10 mouse cellular contexts compared by ENCODE assay signal in genomic region chr13:12311930-12312492, GRCm38 (mm10). TPM values are rescaled to one million over a fixed set of nuclear protein-coding genes. Genes with fewer than 3 reads are reported as not detected.
DNase-seq lines count a peak whose midpoint lies in the region; ATAC-seq and TF ChIP-seq lines count a peak whose summit lies in the region.
"Had no signal": no experiment of that assay in that cellular context is flagged by ENCODE, and none has a peak within 500 bp of the region (broad histone marks: within the 10 kb centered on the region; RNA-seq: fewer than 3 reads in every experiment).

No protein-coding gene starts in this region.

- ATAC-seq in heart, embryonic 15.5 days (replicated peaks; ENCODE audit: insufficient number of reproducible peaks, insufficient read depth, low FRiP score, low read depth) = peak; percentile 28; the same call in 1 of the 2 replicates
- ATAC-seq in neural tube, embryonic 13.5 days (ENCODE audit: low read depth) = peak; percentile 61; the same call in 1 of the 2 replicates
- ATAC-seq in neural tube, embryonic 15.5 days (ENCODE audit: low FRiP score) = no peak
- peak; percentile 34; the same call in 1 of the 2 replicates for ATAC-seq in heart, postnatal 0 days (ENCODE audit: insufficient read depth, low read depth)
- peak; percentile 22; the same call in 1 of the 2 replicates for ATAC-seq in stomach, embryonic 16.5 days (ENCODE audit: insufficient read depth, low FRiP score)
- ATAC-seq: activated CD4-positive, CD25-positive, alpha-beta regulatory T cell, adult 4 months had no signal

- 47% methylated on average over 10 of the region's 10 CpGs for WGBS in heart, embryonic 15.5 days
- WGBS in neural tube, embryonic 13.5 days = 52% methylated on average over 10 of the region's 10 CpGs
- 47% methylated on average over 10 of the region's 10 CpGs for WGBS in neural tube, embryonic 15.5 days
- 45% methylated on average over 10 of the region's 10 CpGs for WGBS in heart, postnatal 0 days
- 54% methylated on average over 10 of the region's 10 CpGs for WGBS in stomach, embryonic 16.5 days

- no peak for TF ChIP-seq EP300 in heart, postnatal 0 days (IDR thresholded peaks at IDR 0.05; ENCODE audit: low read depth)

- DNase-seq in heart, adult 8-10 months (ENCODE audit: low spot score) = no peak
- DNase-seq in heart, postnatal 0 days (ENCODE audit: low spot score) = no peak
- no peak for DNase-seq in cerebellum, postnatal 36 days
- DNase-seq: lung, postnatal 36 days; thymus, adult 18-20 months had no signal

- peak overlapping the region; percentile 25; the same call in 1 of the 2 replicates for H3K4me2 ChIP-seq in heart, embryonic 15.5 days
- no peak overlapping the region for H3K4me2 ChIP-seq in neural tube, embryonic 13.5 days
- no peak overlapping the region for H3K4me2 ChIP-seq in neural tube, embryonic 15.5 days
- H3K4me2 ChIP-seq in heart, postnatal 0 days (ENCODE audit: low read depth, low read length) = no peak overlapping the region
- no peak overlapping the region for H3K4me2 ChIP-seq in stomach, embryonic 16.5 days (ENCODE audit: low read depth, low read length)

- peaks cover 60% of the 10 kb centered on the region for H3K4me1 ChIP-seq in heart, embryonic 15.5 days (replicated peaks)
- H3K4me1 ChIP-seq in neural tube, embryonic 13.5 days (replicated peaks) = peaks cover 8% of the 10 kb centered on the region; the same call in 1 of the 2 replicates
- no peaks in the 10 kb centered on the region for H3K4me1 ChIP-seq in neural tube, embryonic 15.5 days
- H3K4me1 ChIP-seq in heart, postnatal 0 days (ENCODE audit: control insufficient read depth, insufficient read depth) = peaks cover 35% of the 10 kb centered on the region
- 0 out of 2 replicates have a peak, but pooled peaks cover 3% of the 10 kb centered on the region for H3K4me1 ChIP-seq in stomach, embryonic 16.5 days (ENCODE audit: control insufficient read depth, insufficient read depth, low read length)

- H3K9me3 ChIP-seq in heart, embryonic 15.5 days (replicated peaks) = no peaks in the 10 kb centered on the region
- H3K9me3 ChIP-seq in neural tube, embryonic 13.5 days = no peaks in the 10 kb centered on the region
- no peaks in the 10 kb centered on the region for H3K9me3 ChIP-seq in neural tube, embryonic 15.5 days (replicated peaks)
- no peaks in the 10 kb centered on the region for H3K9me3 ChIP-seq in heart, postnatal 0 days (replicated peaks; ENCODE audit: control insufficient read depth, low read length)
- no peaks in the 10 kb centered on the region for H3K9me3 ChIP-seq in stomach, embryonic 16.5 days (replicated peaks; ENCODE audit: control insufficient read depth, low read length)

- H3K27me3 ChIP-seq in heart, embryonic 15.5 days = no peaks in the 10 kb centered on the region
- H3K27me3 ChIP-seq in neural tube, embryonic 13.5 days = no peaks in the 10 kb centered on the region
- no peaks in the 10 kb centered on the region for H3K27me3 ChIP-seq in neural tube, embryonic 15.5 days (replicated peaks)
- no peaks in the 10 kb centered on the region for H3K27me3 ChIP-seq in heart, postnatal 0 days (ENCODE audit: control insufficient read depth, insufficient read depth, low read length)
- H3K27me3 ChIP-seq in stomach, embryonic 16.5 days (ENCODE audit: control insufficient read depth, insufficient read depth, low read length) = no peaks in the 10 kb centered on the region

- TF ChIP-seq CTCF in heart, postnatal 0 days (IDR thresholded peaks at IDR 0.05; ENCODE audit: low read depth) = no peak

- peak overlapping the region; percentile 80 for H3K27ac ChIP-seq in heart, embryonic 15.5 days
- no peak overlapping the region for H3K27ac ChIP-seq in neural tube, embryonic 13.5 days (replicated peaks)
- no peak overlapping the region for H3K27ac ChIP-seq in neural tube, embryonic 15.5 days (replicated peaks)
- H3K27ac ChIP-seq in heart, postnatal 0 days (ENCODE audit: low read depth) = peak overlapping the region; percentile 76
- H3K27ac ChIP-seq in stomach, embryonic 16.5 days (ENCODE audit: low read length) = no peak overlapping the region

- H3K4me3 ChIP-seq in heart, embryonic 15.5 days = no peak overlapping the region
- no peak overlapping the region for H3K4me3 ChIP-seq in neural tube, embryonic 13.5 days
- no peak overlapping the region for H3K4me3 ChIP-seq in neural tube, embryonic 15.5 days (replicated peaks)
- H3K4me3 ChIP-seq in heart, postnatal 0 days (ENCODE audit: low read depth, low read length) = no peak overlapping the region
- no peak overlapping the region for H3K4me3 ChIP-seq in stomach, embryonic 16.5 days (replicated peaks; ENCODE audit: low read length)

- no peak overlapping the region; the same call in 1 of the 2 replicates for H3K9ac ChIP-seq in heart, embryonic 15.5 days
- no peak overlapping the region for H3K9ac ChIP-seq in neural tube, embryonic 13.5 days
- no peak overlapping the region for H3K9ac ChIP-seq in neural tube, embryonic 15.5 days (replicated peaks)
- H3K9ac ChIP-seq in heart, postnatal 0 days (replicated peaks; ENCODE audit: low read depth, low read length) = peak overlapping the region; percentile 25; the same call in 1 of the 2 replicates
- H3K9ac ChIP-seq in stomach, embryonic 16.5 days (ENCODE audit: low read length) = no peak overlapping the region

- H3K36me3 ChIP-seq in heart, embryonic 15.5 days = peaks cover 29% of the 10 kb centered on the region
- H3K36me3 ChIP-seq in neural tube, embryonic 13.5 days = no peaks in the 10 kb centered on the region
- H3K36me3 ChIP-seq in neural tube, embryonic 15.5 days = no peaks in the 10 kb centered on the region
- peaks cover 46% of the 10 kb centered on the region for H3K36me3 ChIP-seq in heart, postnatal 0 days (replicated peaks; ENCODE audit: control insufficient read depth, insufficient read depth, low read length)
- no peaks in the 10 kb centered on the region for H3K36me3 ChIP-seq in stomach, embryonic 16.5 days (ENCODE audit: control insufficient read depth, insufficient read depth, low read length)

RNA-seq across cellular contexts. Expression of gene Actn2, which starts 28.5 kb away (rescaled TPM):
- polyA plus RNA-seq in heart, embryonic 15.5 days (2015; fragmentation: Nextera tagmentation; extraction: Ambion mirVana) = 1,445 and 1,519 TPM in 2 replicates
- total RNA-seq in heart, adult 8-10 months (2022) = 1,000 to 10,000 TPM; 1,621 to 2,329 (median 1,848) TPM
- polyA plus RNA-seq in neural tube, embryonic 13.5 days (2015; fragmentation: Nextera tagmentation; extraction: Ambion mirVana) = 9.7 and 22.0 TPM in 2 replicates
- polyA plus RNA-seq in neural tube, embryonic 15.5 days (2015; fragmentation: Nextera tagmentation; extraction: Ambion mirVana) = 13.5 and 22.6 TPM in 2 replicates
- total RNA-seq in heart, postnatal 0 days (2014; rRNA removed; ENCODE audit: low replicate concordance) = 1,276 and 1,578 TPM in 2 replicates
- 2,012 and 2,143 TPM in 2 replicates for polyA plus RNA-seq in heart, postnatal 0 days (2015; fragmentation: Nextera tagmentation; extraction: Ambion mirVana)
- polyA plus RNA-seq in stomach, embryonic 16.5 days (2015; fragmentation: Nextera tagmentation; extraction: Ambion mirVana) = 4.0 and 129 TPM in 2 replicates

RNA-seq across cellular contexts. Expression of gene Mtr, which starts 54.1 kb away (rescaled TPM):
- 10.1 and 12.1 TPM in 2 replicates for polyA plus RNA-seq in heart, embryonic 15.5 days (2015; fragmentation: Nextera tagmentation; extraction: Ambion mirVana)
- total RNA-seq in heart, adult 8-10 months (2022) = 100 to 1,000 TPM in 2 of 4 experiments, 10 to 100 TPM in 2; 78.6 to 124 (median 104) TPM
- 5.4 and 5.6 TPM in 2 replicates for polyA plus RNA-seq in neural tube, embryonic 13.5 days (2015; fragmentation: Nextera tagmentation; extraction: Ambion mirVana)
- 3.9 and 6.0 TPM in 2 replicates for polyA plus RNA-seq in neural tube, embryonic 15.5 days (2015; fragmentation: Nextera tagmentation; extraction: Ambion mirVana)
- total RNA-seq in heart, postnatal 0 days (2014; rRNA removed; ENCODE audit: low replicate concordance) = 10.1 and 25.3 TPM in 2 replicates
- 9.1 and 9.8 TPM in 2 replicates for polyA plus RNA-seq in heart, postnatal 0 days (2015; fragmentation: Nextera tagmentation; extraction: Ambion mirVana)
- 8.1 and 10.7 TPM in 2 replicates for polyA plus RNA-seq in stomach, embryonic 16.5 days (2015; fragmentation: Nextera tagmentation; extraction: Ambion mirVana)

Comparison
In these comparisons a context has a peak if more than half of its experiments do, and no peak if none do; other contexts are left out.
1. H3K27ac ChIP-seq: peak in heart, embryonic 15.5 days (single experiment) and heart, postnatal 0 days (single experiment); none in neural tube, embryonic 13.5 days (single experiment), neural tube, embryonic 15.5 days (single experiment) and stomach, embryonic 16.5 days (single experiment).
2. RNA of gene Actn2, which starts 28.5 kb away (polyA plus RNA-seq): 2,012 to 2,143 TPM in heart, postnatal 0 days and 1,445 to 1,519 TPM in heart, embryonic 15.5 days; 4.0 to 129 TPM in stomach, embryonic 16.5 days, 13.5 to 22.6 TPM in neural tube, embryonic 15.5 days and 9.7 to 22.0 TPM in neural tube, embryonic 13.5 days; every median in the first group is over 10 times any median in the second.